Mouse (Mus musculus): ENCODE measurements around the gene Trappc3l.

DNA sequence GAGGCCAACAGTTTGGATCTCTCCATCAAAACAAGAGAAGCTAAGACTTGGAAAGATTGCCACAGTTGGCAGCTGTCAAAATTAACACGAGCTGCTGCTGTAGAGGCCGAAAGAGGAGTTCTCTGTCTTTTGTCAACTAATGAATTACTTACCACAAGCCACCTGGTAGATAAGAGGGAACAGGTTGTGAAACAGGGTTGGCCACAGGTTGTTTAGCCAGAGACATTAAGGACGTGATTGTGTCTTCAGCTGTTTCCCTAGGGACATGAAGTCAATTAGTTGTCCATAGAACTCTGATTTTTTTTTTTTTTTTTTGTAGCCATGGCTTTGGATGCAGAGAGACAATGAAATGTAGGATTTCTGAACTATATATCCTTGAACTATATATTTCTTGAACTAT is 79.7 kb downstream of the Trappc3l start:
- TF ChIP-seq CTCF (IDR thresholded peaks at IDR 0.05; ENCODE audit: low read depth) (no peak), EP300 (optimal IDR thresholded peaks at IDR 0.05) (no peak)

Measured in stomach, postnatal 0 days (tissue).